Mouse (Mus musculus) olfactory bulb, adult 2 months (tissue): ENCODE measurements around the gene Pbld2.

ENCODE experiments used
- CTCF ChIP-seq: fragments of 200-500 bp; IDR thresholded peaks from 2 replicates; pipeline ENCODE4 v1.5.1; 2012; ENCODE audit warnings: low read depth, mild to moderate bottlenecking, low read length, moderate library complexity; ENCODE audit not compliant: insufficient read depth
- POLR2A ChIP-seq: fragments of 200-500 bp; IDR thresholded peaks from 2 replicates; pipeline ENCODE4 v1.6.1; 2012; ENCODE audit warnings: mild to moderate bottlenecking, low read depth, low read length, moderate library complexity; ENCODE audit not compliant: insufficient read depth

DNA sequence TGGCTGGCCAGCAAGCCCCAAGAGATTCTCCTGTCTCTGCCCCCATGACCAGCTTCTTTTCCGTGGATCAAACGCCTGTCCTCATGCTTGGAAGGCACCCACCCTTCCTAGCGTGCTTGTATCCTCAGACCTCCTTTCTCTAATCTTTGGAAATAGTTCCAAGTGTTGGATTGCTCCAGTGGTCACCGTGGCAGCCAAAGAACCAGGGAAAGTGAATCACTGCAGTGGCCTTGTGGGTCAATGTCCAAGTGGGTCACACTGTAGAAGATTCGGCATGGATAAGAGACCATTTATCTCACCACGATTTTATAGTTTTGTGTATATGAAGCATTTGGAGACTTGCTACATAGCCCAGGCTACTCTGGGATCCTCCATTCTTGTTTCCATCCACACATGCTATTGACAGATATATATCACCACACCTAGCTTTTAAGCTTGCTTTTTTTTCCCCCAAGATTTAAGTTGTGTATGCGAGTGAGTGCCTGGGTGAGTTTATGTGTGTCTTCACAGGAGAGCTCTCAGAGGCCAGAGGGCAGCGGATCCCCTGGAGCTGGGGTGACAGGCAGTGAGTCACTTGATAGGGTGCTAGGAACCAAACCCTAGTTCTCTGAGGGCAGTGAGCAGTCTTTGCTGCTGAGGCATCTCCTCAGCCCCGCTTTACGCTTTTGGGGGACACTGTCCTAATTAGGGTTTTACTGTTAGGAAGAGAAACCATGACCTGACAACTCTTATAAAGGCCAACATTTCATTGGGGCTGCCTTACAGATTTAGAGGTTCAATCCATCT lies 3.5 kb downstream of the Pbld2 start:
- TF ChIP-seq CTCF: no peak
- no peak for TF ChIP-seq POLR2A
